Mouse (Mus musculus) frontal cortex, postnatal 25 days (tissue): ENCODE measurements around the gene Rab5c.

Experiments
- DNase-seq, 2 experiments: peaks; one replicate each; pipeline ENCODE4 v3.0.0; 2022; ENCODE audit warnings: low spot score in 2 of 2

Rab5c gene

DNA sequence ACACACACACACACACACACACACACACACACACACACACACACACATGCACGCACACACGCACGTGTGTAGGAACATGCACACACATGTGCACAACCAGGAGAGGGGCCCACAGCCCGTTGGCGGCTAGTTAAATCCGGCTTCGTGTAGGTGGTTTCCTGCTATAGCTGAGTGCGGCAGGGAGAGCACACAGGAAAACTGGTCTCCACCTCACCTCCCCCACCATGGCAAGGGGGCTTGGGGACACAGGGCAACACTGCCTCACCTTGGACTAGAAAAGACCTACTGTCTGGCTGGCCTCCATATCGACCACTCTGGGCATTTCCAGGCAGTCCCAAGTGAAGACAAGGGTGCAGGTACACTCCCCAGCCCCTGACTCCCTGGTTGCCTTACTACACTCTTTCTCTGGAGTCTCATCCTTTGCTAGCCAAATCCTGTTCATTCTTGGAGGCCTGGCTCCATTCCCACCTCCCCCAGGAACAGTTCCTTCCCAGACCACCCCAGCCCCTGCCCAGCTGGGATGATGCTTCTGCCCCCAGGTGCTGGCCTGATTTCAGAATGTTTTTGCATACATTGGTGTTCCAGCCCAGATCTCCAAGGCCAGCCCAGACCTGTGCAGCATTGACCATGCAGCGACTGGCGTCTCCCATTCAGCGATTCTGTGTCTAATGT is 16.1 kb upstream of the Rab5c start:
- peak in 1 of 2 experiments; percentile 49 for DNase-seq

DNA sequence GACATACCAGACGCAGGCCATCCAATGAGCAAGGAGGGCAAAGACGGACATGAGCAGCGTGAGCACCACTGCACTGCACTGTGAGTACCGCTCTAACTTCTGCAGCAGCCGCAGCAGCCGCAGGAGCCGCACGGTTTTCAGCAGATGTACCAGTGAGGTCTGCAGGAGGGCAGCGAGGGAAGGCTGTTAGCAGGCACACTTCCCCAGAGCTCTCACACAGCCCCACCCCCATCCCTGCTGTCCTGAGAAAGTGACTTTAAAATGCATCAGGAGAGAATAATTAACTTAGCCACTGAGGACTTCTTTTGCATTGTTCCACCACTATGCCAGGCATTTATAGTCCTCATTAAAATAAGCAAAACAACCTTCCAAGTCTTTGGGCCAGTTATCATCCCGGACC is 14.3 kb upstream of the Rab5c start:
- no peak for DNase-seq

DNA sequence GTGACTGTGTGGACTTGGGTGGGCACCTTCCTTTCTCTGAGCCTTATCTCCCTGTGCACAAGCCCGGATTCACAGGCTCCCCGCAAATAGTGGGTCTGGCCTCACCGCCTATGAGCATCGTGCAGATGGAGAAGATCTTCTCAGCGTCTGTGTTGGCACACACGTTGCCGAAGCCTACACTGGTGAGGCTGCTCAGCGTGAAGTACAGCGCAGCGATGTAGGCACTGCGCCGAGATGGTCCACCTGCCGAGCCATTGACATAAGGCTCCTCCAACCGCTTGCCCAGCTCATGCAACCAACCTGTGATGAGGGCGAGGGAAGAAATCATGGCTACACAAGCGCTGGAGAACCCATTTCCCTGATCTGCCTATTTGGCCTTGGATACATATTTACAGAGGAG is 12.1 kb upstream of the Rab5c start:
- no peak for DNase-seq

GRCm38 (mm10) chr11:100749469-100749868 is 11.5 kb upstream of the Rab5c start:
- no peak for DNase-seq

DNA sequence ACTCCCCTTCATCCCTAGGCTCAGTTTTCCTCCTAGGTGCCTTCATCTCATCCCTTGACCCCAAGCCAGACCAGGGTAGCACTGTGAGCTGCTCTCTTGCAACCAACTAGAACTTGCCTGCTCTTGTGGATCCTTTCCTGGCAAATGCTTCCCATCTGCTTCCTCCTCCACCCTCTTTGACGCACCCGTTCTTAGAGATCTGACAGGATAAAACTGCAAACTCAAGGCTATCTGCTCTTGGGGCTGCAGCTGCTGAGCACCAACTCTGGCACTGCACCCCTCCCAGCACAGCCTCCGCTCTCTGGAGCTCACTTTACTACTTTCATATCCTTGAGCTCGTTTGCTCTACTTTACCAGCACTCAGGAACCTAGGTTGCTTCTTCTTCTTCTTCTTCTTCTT is 10.6 kb upstream of the Rab5c start:
- DNase-seq = no peak

GRCm38 (mm10) chr11:100747114-100747513 is 9.1 kb upstream of the Rab5c start:
- no peak for DNase-seq

DNA sequence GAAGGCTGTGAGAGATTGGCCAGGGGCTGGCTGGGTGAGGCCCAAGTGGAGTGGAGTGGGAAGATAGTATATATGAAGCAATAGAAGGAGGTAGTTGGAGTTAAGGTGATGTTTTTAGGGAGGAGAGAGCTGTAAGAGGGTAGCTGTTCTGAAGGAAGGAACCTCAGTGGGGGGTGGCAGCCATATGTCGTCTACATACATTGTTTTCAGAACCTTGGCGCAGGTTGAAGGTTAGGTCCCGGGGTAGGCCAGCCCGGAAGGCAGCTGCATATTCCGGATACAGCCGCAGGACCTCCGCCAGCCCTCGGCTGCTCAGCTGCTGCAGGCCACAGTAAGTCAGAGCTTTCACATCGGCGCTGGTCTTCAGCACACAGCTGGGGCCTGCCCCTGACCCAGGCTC is 8.5 kb upstream of the Rab5c start:
- no peak for DNase-seq

DNA sequence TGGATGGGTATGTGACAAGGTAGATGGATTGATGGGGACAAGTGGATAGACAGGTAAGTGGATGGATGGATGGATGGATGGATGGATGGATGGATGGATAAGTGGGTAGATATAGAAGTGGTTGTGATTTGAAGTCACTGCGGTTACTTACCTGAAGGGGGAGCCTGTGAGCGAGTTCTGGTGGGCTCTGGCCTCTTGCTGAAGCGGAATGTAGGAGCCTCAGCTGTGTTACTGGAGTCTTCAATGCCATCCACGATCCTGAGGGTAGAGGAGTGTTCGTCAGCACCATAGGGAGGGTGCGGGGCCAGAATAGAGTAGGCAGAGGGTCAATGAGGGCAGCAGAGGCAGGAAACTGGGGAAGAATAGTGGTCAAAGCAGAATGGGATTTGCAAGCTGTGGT is 7.1 kb upstream of the Rab5c start:
- DNase-seq = peak in 1 of 2 experiments; percentile 45

GRCm38 (mm10) chr11:100741348-100741747 is 3.3 kb upstream of the Rab5c start:
- DNase-seq = no peak

DNA sequence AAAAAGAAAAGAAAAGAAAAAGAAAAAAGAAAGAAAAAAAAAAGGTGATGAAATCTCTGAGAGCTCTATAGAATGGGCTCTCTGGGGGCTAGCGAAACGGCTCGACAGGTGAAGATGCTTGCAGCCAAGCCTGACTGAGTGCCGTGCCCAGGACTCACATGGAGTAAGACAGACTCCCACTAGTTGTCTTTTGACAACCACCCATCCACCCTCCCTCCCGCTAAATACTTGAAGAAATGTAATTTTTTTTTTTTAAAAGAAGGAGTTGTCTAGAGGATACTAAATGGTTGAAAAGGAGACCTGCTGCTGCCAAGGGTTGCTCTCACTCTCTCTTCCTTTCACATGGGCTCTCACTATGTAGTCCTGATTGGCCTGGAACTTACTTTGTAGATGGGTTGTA is 734 bp upstream of the Rab5c start:
- DNase-seq = no peak

DNA sequence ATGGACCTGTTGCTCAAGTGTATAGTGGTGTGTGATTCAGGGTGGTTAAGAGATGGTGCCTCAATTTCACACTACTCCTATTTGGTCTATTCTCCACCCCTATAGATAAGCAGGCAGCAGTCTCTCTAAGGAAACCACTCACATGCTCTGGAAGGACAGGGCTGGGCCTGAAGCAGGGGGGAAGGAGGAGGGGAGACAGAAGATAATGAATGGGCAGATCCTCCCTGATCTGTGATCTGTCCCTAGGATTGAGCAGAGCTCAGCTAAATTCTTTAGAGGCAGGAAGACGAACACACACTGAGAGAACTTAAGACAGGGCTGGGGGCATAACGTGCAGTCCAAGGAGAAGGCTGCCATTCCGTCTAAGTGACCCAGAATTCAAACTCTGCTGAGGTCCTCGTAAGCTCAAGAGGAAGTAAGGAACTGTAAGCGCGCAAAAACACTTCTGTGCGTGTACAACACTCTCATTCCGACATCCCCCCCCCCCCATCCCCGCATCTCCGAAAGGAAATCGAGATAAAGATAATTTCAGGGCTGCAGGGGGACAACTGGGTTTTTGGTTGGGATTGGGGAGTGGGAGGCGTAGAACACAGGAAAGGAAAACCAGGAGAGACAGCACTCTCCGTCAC is 796 bp downstream of the Rab5c start:
- no peak for DNase-seq

GRCm38 (mm10) chr11:100736746-100737080 is 1.3 kb downstream of the Rab5c start:
- DNase-seq = no peak

DNA sequence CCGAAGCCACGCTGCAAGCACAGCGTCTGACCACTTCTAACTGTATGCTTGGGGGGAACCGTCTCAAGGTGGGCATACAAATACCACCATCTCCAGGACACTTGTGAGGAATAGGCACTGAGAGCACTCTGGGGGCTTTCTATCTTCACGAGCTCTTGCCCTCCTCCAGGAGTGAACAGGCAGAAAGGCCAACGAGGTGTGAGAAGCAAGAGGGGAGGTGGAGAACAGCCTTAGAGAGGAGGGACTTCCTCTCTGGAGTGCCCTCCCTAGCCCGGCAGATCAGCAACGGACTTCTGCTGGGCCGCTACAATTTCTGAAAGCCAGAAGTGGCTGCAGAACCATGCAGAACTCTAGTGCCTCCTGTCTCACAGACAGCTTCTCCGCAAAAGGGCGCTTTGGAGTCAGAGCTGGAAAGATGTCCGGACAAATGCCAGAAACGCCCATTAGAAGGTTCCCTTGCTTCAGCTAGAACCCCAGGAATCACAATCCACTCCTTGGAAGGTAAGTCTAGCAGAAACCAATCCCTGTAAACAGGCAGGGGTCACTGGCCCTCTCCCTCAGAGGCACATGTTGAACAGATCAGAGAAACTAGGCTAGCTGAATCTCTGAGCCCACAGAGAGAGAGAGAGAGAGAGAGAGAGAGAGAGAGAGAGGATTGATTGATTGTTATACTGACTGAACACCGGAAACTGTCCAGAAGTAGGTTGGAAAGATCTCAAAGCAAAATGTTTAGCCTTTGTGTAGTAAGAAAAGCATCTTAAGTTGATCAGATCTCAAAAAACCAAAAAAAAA is 1.9 kb downstream of the Rab5c start:
- DNase-seq = no peak

DNA sequence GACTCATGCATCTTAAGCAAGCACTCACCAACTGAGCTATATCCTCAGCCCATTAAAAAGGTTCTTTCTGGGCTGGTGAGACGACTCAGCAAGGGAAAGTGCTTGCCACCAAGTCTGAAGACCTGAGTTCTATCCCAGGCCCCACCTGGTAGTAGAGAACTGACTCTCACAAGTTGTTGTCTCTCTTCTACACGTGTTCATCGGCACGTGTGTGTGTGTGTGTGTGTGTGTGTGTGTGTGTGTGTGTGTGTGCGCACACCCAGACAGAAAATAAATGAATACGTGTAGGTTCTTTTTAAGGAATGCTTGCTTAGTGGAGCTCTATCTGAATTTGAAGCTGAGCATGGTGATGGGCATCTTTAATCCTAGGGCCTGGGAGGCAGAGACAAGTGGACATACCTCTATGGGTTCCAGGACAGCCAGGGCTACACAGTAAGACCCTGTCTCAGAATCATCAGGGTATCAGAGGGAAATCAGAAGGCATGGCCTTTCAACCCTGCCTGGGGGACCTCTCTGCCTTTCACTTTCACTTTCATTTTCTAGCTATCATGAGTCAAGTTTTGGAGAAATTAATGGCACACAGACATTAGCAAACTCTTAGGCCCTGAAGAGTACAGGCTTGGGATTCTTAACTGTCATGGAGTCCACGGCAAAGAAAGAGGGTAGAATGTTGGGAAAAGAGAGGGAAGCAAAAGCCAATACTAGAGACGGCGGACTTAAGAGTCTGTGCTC is 2.7 kb downstream of the Rab5c start:
- no peak for DNase-seq

DNA sequence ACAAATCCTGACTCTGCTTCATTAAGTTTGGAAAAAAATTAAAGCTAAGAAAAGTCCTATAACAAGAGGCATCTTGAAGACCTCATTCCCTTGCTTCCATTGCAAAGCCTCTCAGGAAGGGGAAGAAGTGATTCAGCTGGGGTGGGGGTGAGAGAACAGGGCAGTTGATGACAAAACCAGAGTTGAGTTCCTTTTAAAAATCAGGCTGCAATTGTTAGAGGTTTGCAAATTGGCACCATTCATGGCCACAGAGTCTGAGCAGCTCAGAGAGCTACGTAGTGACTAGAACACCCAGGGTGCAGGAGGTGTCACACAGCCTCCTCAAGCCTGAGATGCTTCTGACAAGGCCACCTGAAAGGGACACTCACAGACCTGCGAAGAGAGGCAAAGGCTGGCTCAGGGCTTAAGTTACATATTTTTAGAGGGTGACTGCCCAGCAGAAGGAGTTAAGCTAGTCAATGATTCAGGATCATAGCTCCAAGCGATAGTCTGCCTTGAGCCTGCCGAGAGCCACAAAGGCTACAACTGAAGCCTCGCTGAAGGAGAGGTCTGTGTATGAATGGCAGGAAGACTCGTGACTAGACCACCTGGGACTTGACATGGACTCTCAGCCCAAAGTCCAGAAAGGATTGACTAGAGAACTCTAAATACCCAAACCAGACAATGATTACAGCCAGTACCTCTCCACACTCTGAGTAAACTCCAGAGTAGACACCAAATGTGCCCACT is 7.4 kb downstream of the Rab5c start:
- no peak for DNase-seq

- DNase-seq = no peak
Observed at GRCm38 (mm10) chr11:100729976-100730375, 8.0 kb downstream of the Rab5c start.

DNA sequence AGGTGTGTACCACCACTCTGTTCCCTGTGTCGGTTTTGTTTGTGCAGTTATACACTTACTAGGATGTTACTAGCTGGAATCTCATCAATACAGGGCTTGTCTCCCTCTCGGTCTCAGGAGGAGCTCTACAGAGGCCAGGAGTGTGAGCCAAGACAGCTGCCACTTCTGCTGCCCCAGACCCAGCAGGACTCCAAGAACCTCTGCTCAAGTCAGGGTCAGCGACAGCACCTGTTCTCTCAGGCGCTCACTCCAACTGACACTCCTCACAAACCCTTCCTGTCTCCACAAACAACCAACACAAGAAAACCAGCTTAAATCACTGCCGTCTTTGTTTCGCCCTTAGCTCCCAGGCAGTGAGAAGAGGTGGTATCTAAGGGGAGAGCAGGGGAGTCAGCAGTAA is 9.4 kb downstream of the Rab5c start:
- DNase-seq = no peak

DNA sequence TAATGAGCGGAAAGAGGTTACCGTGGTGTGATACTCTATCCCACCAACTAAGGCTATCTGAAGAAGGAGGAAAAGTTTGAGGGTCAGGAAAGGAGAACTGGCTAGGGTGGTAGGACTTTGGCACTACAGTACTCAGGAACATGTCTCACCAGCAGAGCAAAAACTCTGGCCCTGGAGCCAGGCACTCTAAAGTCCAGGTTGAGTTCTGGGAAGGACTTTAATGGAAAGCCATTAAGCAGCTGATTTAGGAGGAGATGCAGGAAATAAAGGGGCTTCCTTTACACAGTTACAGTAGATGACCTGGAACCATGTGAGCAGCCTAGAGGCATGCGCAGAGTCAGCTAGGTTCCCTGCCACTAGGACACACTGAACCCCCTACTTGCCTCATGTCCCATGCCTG is 10.8 kb downstream of the Rab5c start:
- DNase-seq = no peak

DNA sequence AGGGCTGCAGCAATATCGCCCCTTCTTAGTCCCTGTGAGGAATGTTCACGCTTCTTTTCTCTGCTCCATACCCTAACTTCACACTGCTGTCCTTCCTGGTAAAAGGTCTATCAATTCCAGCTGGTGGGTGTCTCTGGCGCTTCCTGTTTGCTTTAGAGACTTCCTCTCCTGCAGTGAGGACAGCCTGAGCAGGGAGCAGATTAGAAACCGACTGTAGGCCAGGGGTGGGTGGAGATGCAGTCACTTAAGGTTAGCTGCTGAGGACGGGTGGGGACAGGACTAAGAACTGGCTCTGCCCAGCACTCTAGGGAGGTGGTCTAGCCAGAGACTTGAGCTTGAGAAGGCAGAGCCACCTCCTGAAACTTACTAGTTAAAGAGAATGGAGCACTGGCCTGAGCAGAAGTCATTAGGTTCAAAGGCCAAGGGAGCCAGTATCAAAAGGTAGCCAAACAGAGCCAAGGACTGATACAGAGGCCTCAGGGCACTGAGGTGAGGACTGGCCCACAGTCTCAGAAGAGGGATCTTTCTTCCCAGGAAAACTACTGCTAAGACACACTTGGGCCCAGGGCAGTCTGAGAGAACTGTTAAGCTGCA is 13.0 kb downstream of the Rab5c start:
- no peak for DNase-seq

GRCm38 (mm10) chr11:100722493-100723028 is 15.5 kb downstream of the Rab5c start:
- no peak for DNase-seq
